Mouse (Mus musculus): ENCODE data around the gene Efcab2. TPM values are rescaled to one million over a fixed set of nuclear protein-coding genes. Genes with fewer than 3 reads are reported as not detected.

The Efcab2 gene
- total RNA-seq, 2 experiments from 2014 or later = 19.8 to 20.5 TPM

Small RNA genes within 50 kb of the gene (microRNA-seq; reads per million reads assigned to microRNA genes)
- 0 reads per million in 2 experiments for gene Gm27458

Other genes with a start within 250 kb of the Efcab2 start
- 10 to 100 TPM; 26.8 to 26.9 TPM for gene Desi2, start 218.7 kb upstream of the Efcab2 start, total RNA-seq (2021)
- 100 to 1,000 TPM; 146 to 147 TPM for gene Cox20, start 87.0 kb upstream of the Efcab2 start, total RNA-seq (2021)
- gene Hnrnpu, start 68.3 kb upstream of the Efcab2 start, total RNA-seq (2021) = 100 to 1,000 TPM; 343 to 362 TPM
- gene Kif26b, start 123.0 kb downstream of the Efcab2 start, total RNA-seq (2021) = 10 to 100 TPM; 21.2 to 22.7 TPM

All from heart, postnatal 4 days (tissue).